Mouse (Mus musculus): ENCODE data around the gene Inhba. TPM values are rescaled to one million over a fixed set of nuclear protein-coding genes. Genes with fewer than 3 reads are reported as not detected.
A peak's percentile ranks its signal among the peaks of the same experiment; 100 is the strongest.

Inhba gene
- polyA plus RNA-seq, 1 experiment from 2014 or later = 0.73 TPM

GRCm38 (mm10) chr13:16012243-16012887 lies 714 bp downstream of the Inhba start:
- Histone ChIP-seq H3K9ac (no peak overlapping the region), H3K4me1 (no peaks in the 10 kb centered on the region), H3K27ac (no peak overlapping the region), H3K4me3 (peak overlapping the region; percentile 46), H3K9me3 (replicated peaks) (no peaks in the 10 kb centered on the region), H3K36me3 (no peaks in the 10 kb centered on the region), H3K4me2 (peak overlapping the region; percentile 65), H3K27me3 (replicated peaks) (peaks cover 53% of the 10 kb centered on the region)
- peak; percentile 78 for ATAC-seq
- WGBS (ENCODE audit: insufficient replicate concordance) = 3% methylated on average over 19 of the region's 19 CpGs

DNA sequence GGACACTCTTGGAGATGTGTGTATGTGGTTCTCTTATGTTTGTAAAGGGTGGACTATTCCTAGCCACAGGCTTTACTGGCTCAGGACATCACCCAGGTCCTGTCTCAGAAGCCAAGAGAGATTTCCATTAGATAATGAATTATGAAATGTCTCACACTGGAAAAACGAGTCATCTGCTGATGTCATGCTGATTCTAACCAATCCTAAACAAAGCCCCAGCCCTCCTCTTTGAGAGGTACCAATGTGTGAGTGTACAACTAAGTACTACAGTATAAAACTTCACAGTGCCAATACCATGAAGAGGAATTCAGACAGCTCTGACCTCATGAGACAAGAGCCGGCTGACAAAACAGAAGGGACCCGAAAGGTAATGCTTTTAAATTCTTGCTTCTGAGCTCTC lies 2.5 kb downstream of the Inhba start:
- Histone ChIP-seq H3K27me3 (replicated peaks) (peaks cover 70% of the 10 kb centered on the region), H3K4me2 (no peak overlapping the region), H3K27ac (no peak overlapping the region), H3K9ac (no peak overlapping the region), H3K36me3 (no peaks in the 10 kb centered on the region), H3K4me1 (no peaks in the 10 kb centered on the region), H3K9me3 (replicated peaks) (no peaks in the 10 kb centered on the region), H3K4me3 (no peak overlapping the region)
- WGBS (ENCODE audit: insufficient replicate concordance) = 49% methylated on average over 3 of the region's 3 CpGs
- no peak for ATAC-seq

DNA sequence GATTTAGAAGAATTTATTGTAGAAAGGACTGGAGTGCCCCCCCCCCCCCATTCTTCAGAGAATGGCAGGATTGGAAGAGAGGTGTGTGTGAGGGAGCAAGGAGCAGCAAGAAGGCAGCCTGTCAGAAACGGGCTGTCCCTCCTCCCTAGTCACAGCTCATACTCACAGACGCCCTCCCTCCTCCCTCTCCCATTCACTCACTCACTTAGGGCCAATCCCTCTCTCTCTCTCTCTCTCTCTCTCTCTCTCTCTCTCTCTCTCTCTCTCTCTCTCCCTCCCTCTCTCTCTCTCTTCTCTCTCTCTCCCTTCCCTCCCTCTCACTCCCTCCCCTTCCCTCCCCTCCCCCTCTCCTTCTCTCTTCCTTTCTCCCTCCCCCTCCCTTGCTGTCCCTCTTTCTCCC lies 4.9 kb downstream of the Inhba start:
- Histone ChIP-seq H3K9me3 (replicated peaks) (no peaks in the 10 kb centered on the region), H3K4me2 (no peak overlapping the region), H3K36me3 (no peaks in the 10 kb centered on the region), H3K4me1 (no peaks in the 10 kb centered on the region), H3K4me3 (no peak overlapping the region), H3K27ac (no peak overlapping the region), H3K9ac (no peak overlapping the region), H3K27me3 (replicated peaks) (peaks cover 57% of the 10 kb centered on the region)
- no peak for ATAC-seq
- 0% methylated on average over 2 of the region's 2 CpGs for WGBS (ENCODE audit: insufficient replicate concordance)

DNA sequence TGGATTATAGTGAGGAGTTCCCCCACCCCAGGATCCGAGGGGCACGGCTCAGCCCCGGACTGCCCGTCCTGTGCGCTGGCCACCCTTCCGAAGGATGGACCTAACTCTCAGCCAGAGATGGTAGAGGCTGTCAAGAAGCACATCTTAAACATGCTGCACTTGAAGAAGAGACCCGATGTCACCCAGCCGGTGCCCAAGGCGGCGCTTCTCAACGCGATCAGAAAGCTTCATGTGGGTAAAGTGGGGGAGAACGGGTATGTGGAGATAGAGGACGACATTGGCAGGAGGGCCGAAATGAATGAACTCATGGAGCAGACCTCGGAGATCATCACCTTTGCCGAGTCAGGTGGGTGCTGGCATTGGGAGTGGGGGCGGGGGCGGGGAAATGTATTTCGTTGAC lies 5.7 kb downstream of the Inhba start:
- peak overlapping the region; percentile 37 for H3K4me3 ChIP-seq
- H3K4me1 ChIP-seq = no peaks in the 10 kb centered on the region
- no peak overlapping the region for H3K9ac ChIP-seq
- ATAC-seq = no peak
- no peaks in the 10 kb centered on the region for H3K9me3 ChIP-seq (replicated peaks)
- no peak overlapping the region for H3K27ac ChIP-seq
- H3K36me3 ChIP-seq = no peaks in the 10 kb centered on the region
- peak overlapping the region; percentile 59 for H3K4me2 ChIP-seq
- WGBS (ENCODE audit: insufficient replicate concordance) = 2% methylated on average over 20 of the region's 20 CpGs
- peaks cover 49% of the 10 kb centered on the region for H3K27me3 ChIP-seq (replicated peaks)

GRCm38 (mm10) chr13:16017777-16018176 lies 6.1 kb downstream of the Inhba start:
- Histone ChIP-seq H3K4me3 (peak overlapping the region; percentile 37), H3K27ac (no peak overlapping the region), H3K36me3 (no peaks in the 10 kb centered on the region), H3K9me3 (replicated peaks) (no peaks in the 10 kb centered on the region), H3K27me3 (replicated peaks) (peaks cover 44% of the 10 kb centered on the region), H3K4me1 (no peaks in the 10 kb centered on the region), H3K4me2 (peak overlapping the region; percentile 59), H3K9ac (no peak overlapping the region)
- no peak for ATAC-seq
- WGBS (ENCODE audit: insufficient replicate concordance) = 3% methylated on average over 9 of the region's 9 CpGs

- H3K27me3 ChIP-seq (replicated peaks) = peaks cover 38% of the 10 kb centered on the region
- H3K4me3 ChIP-seq = no peak overlapping the region
- 37% methylated on average over 3 of the region's 3 CpGs for WGBS (ENCODE audit: insufficient replicate concordance)
- no peaks in the 10 kb centered on the region for H3K9me3 ChIP-seq (replicated peaks)
- no peak overlapping the region for H3K9ac ChIP-seq
- H3K4me2 ChIP-seq = no peak overlapping the region
- no peak for ATAC-seq
- H3K36me3 ChIP-seq = no peaks in the 10 kb centered on the region
- no peak overlapping the region for H3K27ac ChIP-seq
- no peaks in the 10 kb centered on the region for H3K4me1 ChIP-seq
These were observed 7.3 kb downstream of the Inhba start for GRCm38 (mm10) chr13:16018807-16019510.

DNA sequence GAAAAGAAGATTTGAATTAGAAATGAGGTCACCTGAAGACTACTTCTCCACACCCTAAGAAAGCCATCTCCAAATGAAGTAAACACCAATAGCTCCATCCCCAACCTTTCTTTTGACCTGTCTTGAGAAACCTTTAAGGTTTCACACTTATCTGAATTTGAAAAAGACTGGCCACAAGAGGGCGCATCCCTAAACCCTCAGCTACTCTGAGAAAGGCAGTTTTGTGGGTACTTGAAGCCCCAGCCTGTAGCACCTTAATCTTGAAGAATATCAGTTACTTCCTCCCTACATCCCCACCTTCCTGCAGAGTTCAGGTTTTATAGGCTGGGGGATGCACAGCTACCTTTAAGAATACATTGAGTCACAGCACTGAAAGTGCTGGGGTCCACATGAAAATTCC lies 9.0 kb downstream of the Inhba start:
- Histone ChIP-seq H3K4me2 (no peak overlapping the region), H3K27me3 (replicated peaks) (peaks cover 33% of the 10 kb centered on the region), H3K9ac (no peak overlapping the region), H3K27ac (no peak overlapping the region), H3K4me1 (no peaks in the 10 kb centered on the region), H3K9me3 (replicated peaks) (no peaks in the 10 kb centered on the region), H3K4me3 (no peak overlapping the region), H3K36me3 (no peaks in the 10 kb centered on the region)
- whole genome bisulfite sequencing (ENCODE audit: insufficient replicate concordance) = 4% methylated on average over 1 of the region's 1 CpGs
- ATAC-seq = no peak

- Histone ChIP-seq H3K4me1 (no peaks in the 10 kb centered on the region), H3K4me3 (no peak overlapping the region), H3K27me3 (replicated peaks) (peaks cover 28% of the 10 kb centered on the region), H3K27ac (no peak overlapping the region), H3K9ac (no peak overlapping the region), H3K4me2 (no peak overlapping the region), H3K36me3 (no peaks in the 10 kb centered on the region), H3K9me3 (replicated peaks) (no peaks in the 10 kb centered on the region)
- ATAC-seq = no peak
- WGBS (ENCODE audit: insufficient replicate concordance) = 28% methylated on average over 6 of the region's 6 CpGs
These were observed 9.5 kb downstream of the Inhba start for GRCm38 (mm10) chr13:16021181-16021580.

DNA sequence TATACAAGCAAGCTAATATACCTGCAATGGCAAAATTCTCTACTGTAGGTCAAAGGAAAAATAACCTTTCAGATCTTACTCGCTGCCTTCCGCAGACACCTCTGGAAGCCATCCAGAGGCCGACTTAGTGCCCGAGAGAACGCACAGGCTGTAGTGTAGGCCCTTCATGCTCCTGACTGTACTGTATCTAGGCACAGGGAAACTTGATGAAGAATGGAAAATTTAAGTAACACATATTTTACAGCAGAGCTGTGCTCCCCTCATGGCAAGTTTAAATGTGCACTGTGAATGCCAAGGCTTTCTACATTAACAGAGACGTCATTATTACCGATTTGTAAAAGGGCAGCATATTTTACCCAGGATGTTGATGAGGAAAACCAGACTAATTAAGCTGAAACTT lies 10.2 kb downstream of the Inhba start:
- H3K36me3 ChIP-seq = no peaks in the 10 kb centered on the region
- WGBS (ENCODE audit: insufficient replicate concordance) = 74% methylated on average over 7 of the region's 7 CpGs
- no peaks in the 10 kb centered on the region for H3K4me1 ChIP-seq
- H3K4me3 ChIP-seq = no peak overlapping the region
- peaks cover 22% of the 10 kb centered on the region for H3K27me3 ChIP-seq (replicated peaks)
- no peak overlapping the region for H3K9ac ChIP-seq
- no peak for ATAC-seq
- H3K27ac ChIP-seq = no peak overlapping the region
- H3K4me2 ChIP-seq = no peak overlapping the region
- H3K9me3 ChIP-seq (replicated peaks) = no peaks in the 10 kb centered on the region

- no peak overlapping the region for H3K4me3 ChIP-seq
- no peaks in the 10 kb centered on the region for H3K9me3 ChIP-seq (replicated peaks)
- WGBS (ENCODE audit: insufficient replicate concordance) = 78% methylated on average over 8 of the region's 8 CpGs
- H3K36me3 ChIP-seq = no peaks in the 10 kb centered on the region
- no peaks in the 10 kb centered on the region for H3K4me1 ChIP-seq
- no peak overlapping the region for H3K9ac ChIP-seq
- no peak overlapping the region for H3K27ac ChIP-seq
- peaks cover 15% of the 10 kb centered on the region for H3K27me3 ChIP-seq (replicated peaks)
- H3K4me2 ChIP-seq = no peak overlapping the region
- no peak for ATAC-seq
These were observed 10.9 kb downstream of the Inhba start for GRCm38 (mm10) chr13:16022536-16022935.

GRCm38 (mm10) chr13:16023070-16024039 lies 11.7 kb downstream of the Inhba start:
- no peak for ATAC-seq
- H3K27me3 ChIP-seq (replicated peaks) = peaks cover 7% of the 10 kb centered on the region; the same call in 1 of the 2 replicates

DNA sequence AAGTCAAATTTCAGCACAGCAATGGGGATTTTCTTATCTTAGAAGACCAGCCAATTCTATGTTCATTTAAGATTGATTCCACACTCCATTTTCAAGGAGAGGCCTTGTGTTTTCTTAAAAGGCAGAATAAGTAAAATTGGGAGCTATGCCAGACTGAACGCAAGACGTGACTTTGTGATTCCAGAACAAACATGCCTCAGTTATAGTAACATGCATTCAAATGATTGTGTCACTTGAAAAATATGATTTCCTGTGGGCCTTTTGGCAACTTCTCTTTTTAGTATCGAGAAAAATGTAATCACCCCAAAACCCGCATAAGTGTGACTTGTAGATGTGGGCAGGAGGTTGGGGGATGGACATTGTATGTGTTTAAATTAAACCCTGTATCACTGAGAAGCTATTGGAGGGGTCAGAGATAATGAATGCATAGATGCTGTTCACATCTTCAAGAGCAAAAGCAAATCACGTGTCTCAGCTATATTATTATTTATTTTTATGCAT lies 19.0 kb downstream of the Inhba start:
- Histone ChIP-seq H3K9me3 (replicated peaks) (no peaks in the 10 kb centered on the region), H3K4me2 (no peak overlapping the region), H3K27me3 (replicated peaks) (no peaks in the 10 kb centered on the region), H3K4me1 (no peaks in the 10 kb centered on the region), H3K9ac (no peak overlapping the region), H3K4me3 (no peak overlapping the region), H3K36me3 (no peaks in the 10 kb centered on the region), H3K27ac (no peak overlapping the region)
- ATAC-seq = no peak
- WGBS (ENCODE audit: insufficient replicate concordance) = 57% methylated on average over 5 of the region's 5 CpGs

More at GRCm38 (mm10) chr13:16023070-16024039, 11.7 kb downstream of the Inhba start:
- Histone ChIP-seq H3K4me3 (no peak overlapping the region), H3K36me3 (no peaks in the 10 kb centered on the region), H3K9ac (no peak overlapping the region), H3K27ac (no peak overlapping the region), H3K4me2 (no peak overlapping the region), H3K4me1 (no peaks in the 10 kb centered on the region), H3K9me3 (replicated peaks) (no peaks in the 10 kb centered on the region)
- WGBS (ENCODE audit: insufficient replicate concordance) = 54% methylated on average over 13 of the region's 13 CpGs
